Mouse (Mus musculus): ENCODE data around the gene Ptpn14.
A peak's percentile ranks its signal among the peaks of the same experiment; 100 is the strongest.

The Ptpn14 gene

DNA sequence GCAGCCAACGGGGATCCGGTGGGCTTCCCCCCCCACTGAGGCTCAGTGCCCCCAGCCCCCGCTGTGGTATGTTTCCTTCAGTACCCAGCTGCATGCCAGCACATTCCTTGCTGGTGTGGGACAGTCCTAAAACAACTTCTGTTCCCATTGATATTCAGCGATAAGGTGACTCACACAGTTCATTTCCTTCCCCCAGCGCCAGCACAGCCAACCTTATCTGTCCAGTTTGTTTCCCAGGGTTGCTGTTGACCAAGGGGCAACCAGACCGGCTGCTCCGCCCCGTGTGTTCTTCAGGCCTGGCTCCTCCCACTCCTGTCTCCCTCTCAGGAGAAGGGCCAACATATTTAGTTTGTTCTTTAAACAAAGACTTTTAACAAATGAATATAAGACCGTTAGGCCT is 139.4 kb downstream of the Ptpn14 start:
- DNase-seq (ENCODE audit: low spot score), result no peak

DNA sequence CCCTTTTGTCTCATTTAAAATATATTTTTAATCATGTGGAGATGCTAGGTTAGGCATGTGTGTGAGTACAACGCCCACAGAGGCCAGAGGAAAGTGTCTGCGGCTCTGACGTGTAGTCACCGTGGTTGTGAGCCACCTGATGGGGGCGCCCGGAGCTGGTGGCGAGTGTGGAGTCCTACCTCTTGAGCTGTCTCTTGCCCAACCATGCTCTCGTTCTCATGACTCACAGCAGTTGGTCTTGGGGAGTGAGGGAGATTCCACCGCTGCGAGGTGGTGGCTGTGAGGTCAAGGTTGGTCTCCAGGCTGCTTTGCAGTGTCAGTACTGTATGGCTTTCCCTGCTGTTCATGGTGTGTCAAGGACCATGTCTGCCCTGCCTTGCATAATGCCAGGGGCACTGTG is 140.0 kb downstream of the Ptpn14 start:
- no peak for DNase-seq (ENCODE audit: low spot score)

DNA sequence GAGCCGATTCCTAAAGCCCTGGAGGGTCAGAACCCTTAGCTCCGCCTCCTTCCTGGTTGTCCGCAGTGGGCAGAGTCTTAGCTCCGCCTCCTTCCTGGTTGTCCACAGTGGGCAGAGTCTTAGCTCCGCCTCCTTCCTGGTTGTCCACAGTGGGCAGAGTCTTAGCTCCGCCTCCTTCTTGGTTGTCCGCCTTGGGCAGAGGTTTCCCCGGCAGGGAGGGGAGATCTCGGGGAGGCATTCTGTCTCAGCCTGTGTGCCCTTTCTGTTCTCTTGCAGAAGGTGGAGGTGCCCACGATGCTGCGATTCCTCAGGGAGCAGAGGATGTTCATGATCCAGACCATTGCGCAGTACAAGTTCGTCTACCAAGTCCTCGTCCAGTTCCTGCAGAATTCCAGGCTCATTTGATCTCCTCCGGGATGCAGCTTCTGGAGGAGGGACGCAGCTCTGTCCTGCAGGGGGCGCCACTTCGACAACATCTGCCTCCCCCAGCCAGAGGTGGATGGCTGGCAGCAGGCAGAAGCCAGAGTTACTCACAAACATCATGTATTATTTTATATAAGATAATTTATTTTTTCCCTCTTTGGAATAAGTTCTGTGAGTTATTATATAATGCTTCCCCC is 141.7 kb downstream of the Ptpn14 start:
- DNase-seq (ENCODE audit: low spot score), result no peak

DNA sequence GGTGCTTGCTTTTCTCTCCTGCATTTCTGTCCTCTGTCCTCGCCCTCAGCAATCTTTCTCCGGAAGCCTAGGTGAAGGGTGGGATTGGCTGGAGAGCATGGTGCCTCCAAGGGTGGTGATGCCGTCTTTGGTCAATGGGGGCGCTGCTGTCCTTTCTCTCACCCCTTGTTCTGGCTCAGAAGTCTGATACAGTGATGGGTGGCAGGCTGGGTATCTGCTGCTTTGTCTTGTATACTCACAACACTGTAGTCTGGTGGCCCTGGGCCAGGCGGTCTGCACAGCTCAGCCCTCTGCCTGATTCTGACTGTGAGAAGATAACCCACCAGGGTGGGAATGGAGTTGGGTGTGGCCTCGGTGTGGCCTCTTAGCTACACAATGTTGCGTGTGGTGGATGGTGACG is 142.5 kb downstream of the Ptpn14 start:
- DNase-seq (ENCODE audit: low spot score), result no peak

DNA sequence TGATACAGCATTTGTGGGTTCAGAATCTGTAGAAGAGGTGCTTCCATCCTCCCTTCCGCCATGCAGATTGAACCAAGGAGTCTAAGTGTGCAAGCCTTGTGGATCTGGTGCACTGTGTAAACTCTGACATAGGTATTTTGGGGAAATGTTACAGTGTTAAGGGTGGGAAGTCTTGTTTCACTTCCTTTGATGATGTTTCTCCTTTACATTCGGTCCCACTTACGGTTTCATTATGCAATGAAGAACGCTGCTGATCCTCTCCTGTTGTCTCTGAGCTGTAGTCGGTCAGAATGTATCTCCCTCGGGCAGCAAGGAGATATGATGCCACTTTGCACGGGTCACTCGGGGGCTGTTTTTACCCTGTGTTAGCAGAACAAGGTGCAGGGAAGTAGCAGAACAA is 143.6 kb downstream of the Ptpn14 start:
- DNase-seq (ENCODE audit: low spot score), result no peak

DNA sequence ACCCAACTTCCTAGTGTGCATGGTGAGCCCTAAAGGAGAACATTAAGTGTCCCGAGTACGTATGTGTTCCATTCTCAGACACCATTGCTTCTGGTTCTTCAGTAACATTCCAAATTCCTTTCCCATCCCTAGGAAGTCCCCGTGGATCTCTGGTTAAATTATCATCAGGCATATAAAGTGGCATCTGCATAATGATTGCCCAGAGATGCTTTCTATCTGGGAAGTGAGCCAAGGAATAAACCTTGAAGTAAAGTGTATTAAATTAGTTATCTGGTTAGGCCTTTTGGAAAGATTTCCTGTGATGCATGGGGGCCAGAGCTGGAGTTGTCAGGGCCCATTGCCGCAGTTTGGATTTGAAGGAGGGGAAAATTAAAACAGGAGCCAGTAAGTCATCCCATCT is 144.0 kb downstream of the Ptpn14 start:
- no peak for DNase-seq (ENCODE audit: low spot score)

DNA sequence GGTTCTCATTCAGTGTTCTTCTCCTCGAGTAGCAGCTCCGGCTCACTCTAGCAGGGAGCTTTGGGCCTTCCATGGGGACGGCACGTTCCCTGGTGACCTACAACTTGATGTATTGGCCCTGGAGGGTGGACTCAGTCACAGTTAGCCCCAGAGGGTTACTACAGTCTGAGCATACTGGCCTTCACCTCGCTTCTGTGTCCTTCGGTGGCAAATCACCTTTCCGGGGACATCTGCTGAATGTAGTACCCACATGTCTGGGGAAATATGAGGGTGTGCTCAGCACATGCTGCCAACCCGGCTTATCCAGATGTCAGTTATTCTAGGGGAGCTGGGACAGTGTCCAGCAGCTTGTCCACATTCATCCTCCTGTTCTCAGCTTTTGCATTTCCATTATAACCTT is 145.5 kb downstream of the Ptpn14 start:
- no peak for DNase-seq (ENCODE audit: low spot score)

DNA sequence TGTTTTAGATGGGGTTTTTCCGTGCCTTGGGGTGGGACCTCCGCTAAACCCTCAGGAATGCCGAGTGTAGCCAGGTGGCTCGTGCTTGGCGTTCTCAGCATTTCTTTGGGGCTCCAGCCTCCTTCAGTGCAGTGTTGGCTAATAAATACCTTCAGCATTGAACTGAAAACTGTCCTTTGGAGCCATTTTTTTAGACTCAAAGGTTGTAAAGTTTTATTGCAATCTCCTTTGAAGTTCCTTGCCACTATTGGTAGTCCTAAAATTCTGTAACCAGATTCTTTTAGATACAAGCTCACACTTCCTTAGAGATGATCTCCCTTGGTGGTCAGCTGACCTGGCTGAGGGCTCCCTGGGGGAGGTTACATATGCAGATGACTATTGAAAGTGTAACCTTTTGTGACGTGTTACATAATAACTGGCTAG is 147.4 kb downstream of the Ptpn14 start:
- DNase-seq (ENCODE audit: low spot score), result no peak

DNA sequence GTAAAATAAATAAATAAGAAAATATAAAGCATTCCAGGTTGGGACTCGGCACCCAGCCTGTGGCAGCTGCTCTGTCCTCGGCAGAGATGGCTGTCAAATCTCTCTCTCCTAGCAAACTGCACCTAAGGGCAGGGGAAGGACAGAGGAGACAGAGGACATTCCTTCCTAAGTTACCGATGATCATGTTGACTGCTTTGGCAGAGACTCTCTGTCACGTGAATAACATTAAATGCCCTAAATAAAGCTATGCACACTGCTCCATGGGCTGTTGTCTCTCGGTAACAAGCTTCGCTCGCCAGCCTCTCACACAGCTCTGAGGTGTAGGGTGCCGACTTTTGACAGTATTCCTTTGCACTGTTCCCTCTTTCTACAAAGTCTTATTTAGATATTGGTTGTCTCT is 148.1 kb downstream of the Ptpn14 start:
- DNase-seq (ENCODE audit: low spot score), result no peak

DNA sequence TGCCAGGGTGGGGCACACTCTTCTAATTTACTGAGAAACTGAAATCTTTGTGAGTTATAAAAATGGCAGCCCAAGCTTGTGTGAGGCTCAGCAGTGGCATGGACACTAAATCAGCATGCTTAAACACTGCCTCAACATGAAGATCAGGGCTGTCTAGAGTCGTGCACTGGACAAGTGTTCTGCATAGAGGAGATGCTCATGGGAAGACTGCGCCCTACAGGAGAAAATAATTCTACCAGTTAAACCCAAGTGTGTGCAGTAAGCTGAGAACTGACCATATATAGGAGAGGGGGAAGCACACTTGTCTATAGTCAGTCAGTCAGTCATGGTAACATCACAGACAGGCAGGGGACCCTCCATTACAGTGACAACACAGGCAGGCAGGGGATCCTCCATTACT is 151.1 kb downstream of the Ptpn14 start:
- no peak for DNase-seq (ENCODE audit: low spot score)

DNA sequence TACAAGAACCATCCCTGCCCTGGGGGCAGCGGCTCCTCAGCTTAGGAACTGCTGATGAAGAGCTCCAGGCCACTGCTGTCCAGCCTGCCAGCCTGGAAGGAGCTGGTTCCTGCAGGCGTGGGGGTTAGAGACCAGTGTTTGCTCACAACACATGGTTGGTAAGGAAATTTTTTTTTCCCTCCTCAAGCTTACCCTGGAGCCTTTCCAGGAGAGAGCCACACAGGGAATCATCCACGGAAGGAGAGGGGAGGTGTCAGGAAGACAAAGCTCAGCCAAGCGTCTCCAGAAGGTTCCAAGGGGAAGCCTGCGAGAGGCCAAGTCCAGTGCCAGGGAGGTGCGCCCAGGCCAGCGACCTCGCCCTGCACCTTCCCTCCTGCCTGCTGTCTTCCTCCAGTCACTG is 151.9 kb downstream of the Ptpn14 start:
- DNase-seq (ENCODE audit: low spot score), result no peak

DNA sequence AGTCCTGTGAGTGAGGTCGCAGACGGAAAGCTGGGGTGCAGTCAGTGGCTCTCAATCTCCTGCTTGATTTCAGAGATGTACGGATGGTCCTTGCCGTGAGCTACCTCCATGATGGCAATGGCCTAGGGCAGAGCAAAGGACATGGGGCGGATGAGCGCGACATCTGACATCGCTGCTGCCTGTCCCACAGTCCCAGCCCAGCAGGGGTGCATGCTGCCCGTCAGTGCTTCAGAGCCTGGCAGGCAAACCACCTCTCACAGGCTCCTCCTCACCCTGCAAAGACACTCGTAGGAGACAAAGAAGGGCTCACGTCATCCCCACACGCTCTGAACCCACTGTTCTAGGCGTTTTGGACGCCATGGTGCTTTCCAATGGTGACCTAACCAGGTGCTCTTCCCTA is 152.7 kb downstream of the Ptpn14 start:
- no peak for DNase-seq (ENCODE audit: low spot score)

DNA sequence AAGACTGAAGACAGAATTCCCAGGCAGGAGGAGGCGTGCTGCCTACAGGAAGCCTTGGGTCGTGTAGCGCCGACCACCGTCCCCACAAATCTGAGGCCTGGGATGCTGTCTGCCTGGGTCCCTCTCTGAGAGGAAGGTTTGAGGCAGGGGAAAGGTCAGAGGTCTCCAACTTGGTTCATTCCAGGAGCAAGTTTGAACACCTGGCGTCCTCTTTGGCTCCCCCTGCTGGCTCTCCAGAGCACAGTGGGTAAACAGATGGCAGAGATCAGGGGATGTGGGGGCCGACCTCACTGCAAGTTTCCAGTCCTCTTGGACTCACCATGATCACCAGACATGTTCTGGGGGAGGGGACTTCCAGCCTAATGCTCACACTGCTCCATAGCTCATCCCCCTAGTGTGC is 154.8 kb downstream of the Ptpn14 start:
- no peak for DNase-seq (ENCODE audit: low spot score)

DNA sequence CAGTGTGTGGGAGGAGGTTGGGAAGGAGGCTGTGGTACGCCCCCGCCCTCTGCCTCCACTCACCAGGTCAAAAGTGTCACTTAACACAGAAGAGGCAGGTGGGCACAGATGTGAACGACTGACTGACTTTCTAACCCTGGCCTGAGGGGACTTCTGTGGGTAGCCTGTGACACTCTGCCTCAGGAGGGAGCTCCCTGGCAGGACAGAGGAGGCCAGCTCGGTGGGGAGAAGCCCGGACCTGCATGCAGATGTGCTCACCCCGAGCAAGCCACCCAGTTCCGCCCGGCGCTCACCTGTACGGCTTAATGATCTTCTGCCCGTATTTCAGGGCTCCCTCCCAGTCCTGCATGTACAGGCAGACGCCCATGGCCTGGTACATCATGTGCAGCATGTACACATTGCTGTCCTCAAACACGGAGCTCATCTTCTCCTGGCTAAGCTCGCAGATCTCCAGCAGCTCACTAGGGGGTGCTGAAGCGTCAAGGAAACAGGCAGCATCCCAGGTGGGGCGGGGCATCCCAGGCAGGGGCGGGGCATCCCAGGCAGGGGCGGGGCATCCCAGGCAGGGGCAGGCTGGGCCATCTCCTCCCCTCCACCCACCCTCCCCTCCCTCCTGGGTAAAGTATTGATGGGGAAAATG is 155.6 kb downstream of the Ptpn14 start:
- DNase-seq (ENCODE audit: low spot score), result peak; percentile 68

DNA sequence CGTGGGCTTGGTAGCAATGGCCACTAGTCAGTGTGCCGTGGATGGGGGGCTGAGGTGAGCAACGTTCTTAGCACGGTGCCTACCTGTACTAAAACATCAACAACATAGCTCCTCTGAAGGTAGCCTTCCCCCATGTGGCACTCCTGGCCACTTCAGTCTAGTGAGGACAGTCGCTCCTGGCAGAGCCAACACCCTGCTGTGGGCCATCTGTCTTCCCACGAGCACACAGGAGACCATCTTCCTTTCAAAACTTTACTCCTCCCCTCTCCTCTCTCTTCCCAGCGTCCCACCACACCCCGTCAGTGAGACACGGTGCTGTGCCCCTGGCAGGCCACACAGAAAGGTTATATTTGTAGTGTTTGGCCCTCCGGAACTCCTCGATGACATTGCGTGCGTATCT is 156.9 kb downstream of the Ptpn14 start:
- DNase-seq (ENCODE audit: low spot score), result no peak

DNA sequence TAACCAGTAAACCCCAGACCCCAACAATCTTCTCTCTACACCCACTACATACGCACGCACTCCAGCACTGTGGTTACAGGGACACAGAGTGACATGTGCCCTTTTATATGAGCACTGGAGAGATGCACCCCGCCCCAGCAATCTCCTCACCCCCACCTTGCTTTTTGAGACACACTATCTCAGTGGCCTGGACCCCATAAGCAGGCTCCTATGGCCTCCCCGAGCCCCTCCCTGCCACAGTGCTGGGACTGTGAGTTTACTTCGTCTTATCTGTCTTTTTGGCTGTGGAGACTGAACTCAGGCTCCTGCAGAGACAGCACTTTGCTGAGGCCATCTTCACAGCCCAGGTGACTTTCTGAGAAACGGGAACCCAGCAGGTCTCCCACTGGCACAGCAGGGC is 157.9 kb downstream of the Ptpn14 start:
- DNase-seq (ENCODE audit: low spot score), result no peak

DNA sequence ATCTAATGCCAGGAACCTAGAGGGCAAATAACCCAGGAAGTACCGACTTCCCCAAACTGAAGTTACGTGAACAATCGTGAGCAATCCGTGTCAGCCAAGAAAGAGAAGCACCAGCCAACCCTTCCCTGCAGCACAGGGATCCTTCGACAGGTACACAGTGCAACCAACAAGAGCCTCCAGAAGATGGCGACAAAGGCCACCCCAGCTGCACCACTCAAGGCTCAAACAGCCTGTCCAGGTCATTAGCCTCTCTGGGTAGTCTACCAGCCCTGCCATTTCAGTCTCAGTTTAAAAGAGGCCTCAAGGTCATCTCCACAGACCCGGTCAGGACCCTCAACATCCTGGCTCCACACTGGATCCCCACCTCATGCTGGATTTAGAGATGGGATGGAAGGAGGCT is 159.4 kb downstream of the Ptpn14 start:
- peak; percentile 58 for DNase-seq (ENCODE audit: low spot score)

DNA sequence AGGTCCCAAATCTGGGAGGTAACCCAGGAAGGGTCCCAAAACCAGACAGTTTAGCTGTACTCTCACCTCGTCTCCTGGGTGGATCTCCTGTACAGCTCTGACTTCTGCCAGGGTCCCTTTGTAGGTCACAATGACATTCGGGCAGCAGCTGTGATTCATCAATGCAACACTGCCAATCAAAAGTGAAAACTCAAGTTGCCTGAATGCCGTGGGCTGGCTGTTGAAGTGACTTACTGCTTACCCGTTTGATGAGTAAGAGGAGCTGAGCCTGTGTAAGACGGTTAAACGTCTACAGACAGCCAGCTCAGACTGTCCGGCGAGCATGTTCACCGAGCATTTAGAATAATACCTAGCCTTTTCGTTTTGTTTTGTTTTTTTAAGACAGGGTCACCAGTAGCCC is 160.7 kb downstream of the Ptpn14 start:
- DNase-seq (ENCODE audit: low spot score), result no peak

DNA sequence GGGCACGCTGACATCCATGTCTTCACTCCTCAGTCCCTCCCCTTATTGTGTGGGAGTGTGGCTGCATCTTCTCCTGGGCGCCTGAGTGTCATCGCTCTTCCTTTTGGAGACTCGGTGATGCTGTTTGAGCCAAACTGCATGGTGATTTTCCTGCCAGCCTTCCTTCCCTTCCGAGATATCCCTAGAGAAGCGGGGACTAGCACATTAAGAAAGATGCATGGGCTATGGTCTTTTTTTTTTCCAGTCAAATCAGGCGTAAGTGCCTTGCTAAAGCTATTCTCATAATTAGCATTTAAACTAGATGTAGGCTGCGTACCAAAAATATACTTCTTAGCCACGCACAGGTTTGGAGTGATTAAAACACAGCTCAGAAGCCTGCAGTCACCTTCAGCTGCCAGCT is 166.1 kb downstream of the Ptpn14 start:
- DNase-seq (ENCODE audit: low spot score), result no peak

DNA sequence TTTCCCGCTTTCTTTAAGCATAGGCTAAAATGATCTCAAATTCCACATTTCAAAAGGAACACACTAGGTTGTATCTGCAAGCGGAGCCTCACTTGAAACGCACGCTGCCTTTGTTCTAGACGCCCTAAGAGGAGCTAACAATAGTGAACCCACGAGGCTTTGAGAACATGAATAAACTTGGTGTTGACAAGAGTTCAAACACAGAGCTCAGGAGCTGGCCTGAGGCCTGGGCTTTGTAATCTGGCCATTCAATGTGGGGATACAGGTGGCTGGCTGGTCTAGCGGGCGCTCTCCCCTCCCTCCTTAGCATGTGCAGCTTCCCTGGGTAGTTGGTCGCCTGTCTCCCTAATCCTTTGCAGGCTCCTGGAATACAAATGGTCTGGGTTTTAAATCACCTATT is 169.8 kb downstream of the Ptpn14 start:
- no peak for DNase-seq (ENCODE audit: low spot score)

DNA sequence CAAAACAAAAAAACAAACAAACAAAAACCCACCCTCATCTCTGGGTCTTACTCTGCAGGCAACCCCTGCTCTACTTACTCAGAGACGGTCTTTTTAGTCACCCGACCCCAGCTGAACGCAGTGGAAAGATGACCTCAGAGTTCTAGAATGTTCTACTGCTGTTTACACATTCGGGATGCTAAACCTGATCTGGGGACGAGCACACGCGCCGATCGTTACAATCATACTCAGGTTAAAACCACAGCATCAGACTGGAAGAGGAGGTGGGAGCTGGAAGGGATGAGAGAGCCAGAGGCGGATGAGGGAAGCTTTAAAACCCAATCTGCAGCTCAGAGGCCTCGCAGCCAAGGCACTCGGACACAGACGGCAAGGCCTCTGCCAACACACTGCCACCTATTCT is 170.6 kb downstream of the Ptpn14 start:
- no peak for DNase-seq (ENCODE audit: low spot score)

DNA sequence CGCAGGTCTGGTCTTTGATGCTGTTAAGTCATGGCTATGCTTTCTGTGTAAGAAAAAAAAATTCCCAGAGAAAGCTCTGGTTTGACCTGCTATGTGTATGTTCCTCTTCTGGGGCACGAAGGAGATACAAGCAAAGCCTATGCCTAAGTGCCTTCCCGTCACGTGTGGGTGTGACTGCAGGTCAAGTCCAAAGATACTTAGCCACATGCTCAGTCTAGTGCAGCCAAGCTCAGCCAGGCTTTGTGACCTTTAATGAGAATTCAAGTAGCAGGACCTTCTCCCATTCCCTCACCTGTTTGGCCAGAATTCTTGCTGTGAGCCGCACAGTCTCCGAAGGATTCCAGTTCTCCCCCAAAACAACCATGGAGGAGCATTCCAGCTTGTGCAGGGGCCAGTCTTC is 171.5 kb downstream of the Ptpn14 start:
- no peak for DNase-seq (ENCODE audit: low spot score)

DNA sequence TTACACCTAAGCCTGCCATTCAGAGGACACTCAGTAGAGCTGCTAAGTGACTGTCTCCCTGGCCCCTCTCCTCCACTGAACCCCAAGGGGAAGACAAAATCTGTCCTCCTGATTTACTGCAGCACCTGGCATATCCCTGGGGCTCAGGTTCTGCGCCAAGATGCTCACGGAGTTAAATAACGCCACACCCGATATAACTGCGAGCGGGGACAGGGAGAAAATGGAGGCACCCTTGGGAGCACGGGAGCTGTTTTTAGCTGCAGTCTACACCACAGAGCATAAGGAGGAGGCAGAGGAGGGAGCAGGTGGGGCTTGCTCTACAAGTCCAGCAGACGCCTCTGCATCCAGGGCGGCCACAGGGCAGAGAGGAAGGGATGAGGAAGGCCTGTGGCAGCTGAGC is 174.3 kb downstream of the Ptpn14 start:
- no peak for DNase-seq (ENCODE audit: low spot score)

DNA sequence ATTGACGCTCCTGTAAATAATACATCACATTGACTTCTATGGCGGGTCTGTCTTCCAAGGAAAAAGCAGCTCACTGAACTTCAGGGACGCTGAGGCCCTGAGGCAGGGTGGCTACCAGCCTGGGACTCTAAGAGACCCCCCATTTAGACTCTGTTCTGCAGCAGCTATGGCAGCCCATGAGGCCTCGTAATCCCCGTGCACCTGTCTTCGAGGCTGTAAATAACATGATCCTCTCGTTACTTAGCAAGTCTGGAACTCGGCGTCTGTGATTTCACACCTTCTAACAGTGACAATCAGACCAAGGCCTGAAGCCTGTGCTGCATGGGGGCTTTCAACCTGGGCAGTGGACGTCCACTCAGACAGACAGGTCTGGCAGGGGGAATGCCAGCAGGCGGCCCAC is 175.1 kb downstream of the Ptpn14 start:
- DNase-seq (ENCODE audit: low spot score), result no peak
